Mouse (Mus musculus): Measurements from ENCODE around the gene Tbc1d25.

DNA sequence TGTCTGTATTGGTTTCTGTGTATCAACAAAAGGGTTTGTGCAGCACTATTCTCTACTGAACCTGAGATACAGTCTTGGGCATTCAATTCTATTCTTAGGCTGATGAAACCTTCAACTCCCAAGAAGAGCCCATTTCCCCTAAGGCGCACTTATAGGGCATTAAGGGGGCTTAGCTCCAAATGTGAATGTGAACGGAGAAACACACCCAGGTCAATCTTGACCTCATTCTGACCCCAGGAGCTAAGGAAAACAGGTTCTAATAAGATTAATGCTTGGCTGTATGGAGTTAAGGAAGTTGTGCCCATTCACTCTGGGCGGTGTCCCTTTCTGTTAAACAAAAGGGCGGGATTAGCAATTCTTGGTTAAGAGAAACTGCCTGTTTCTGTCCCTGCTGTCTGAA is 31.2 kb upstream of the Tbc1d25 start:
- TF ChIP-seq POLR2A (IDR thresholded peaks at IDR 0.05; ENCODE audit: low read depth, low read length) (no peak), CTCF (IDR thresholded peaks at IDR 0.05; ENCODE audit: borderline replicate concordance, insufficient read depth, low read length) (no peak)

All from embryonic fibroblast, embryonic 13.5 days (primary cell).